Comparison of ENCODE assay signal across 10 mouse cellular contexts in genomic region chr4:137380702-137381605, GRCm38 (mm10). TPM values are rescaled to one million over a fixed set of nuclear protein-coding genes. Genes with fewer than 3 reads are reported as not detected.
A peak's percentile ranks its signal among the peaks of the same experiment; 100 is the strongest.
DNase-seq lines count a peak whose midpoint lies in the region; ATAC-seq and TF ChIP-seq lines count a peak whose summit lies in the region.
"Had no signal": no experiment of that assay in that cellular context is flagged by ENCODE, and none has a peak within 500 bp of the region (broad histone marks: within the 10 kb centered on the region; RNA-seq: fewer than 3 reads in every experiment).

No protein-coding gene starts in this region.

- no peak for TF ChIP-seq CTCF in kidney, postnatal 0 days (IDR thresholded peaks at IDR 0.05; ENCODE audit: low read depth)

- peak overlapping the region; percentile 65 for H3K27ac ChIP-seq in kidney, postnatal 0 days
- 0 out of 2 replicates have a peak overlapping the region, but pooled peaks have one; percentile 35 for H3K27ac ChIP-seq in limb, embryonic 12.5 days
- H3K27ac ChIP-seq in stomach, embryonic 14.5 days (ENCODE audit: low read length), result peak overlapping the region; percentile 69; the same call in 1 of the 2 replicates
- H3K27ac ChIP-seq: midbrain, embryonic 13.5 days had no signal

- no peak overlapping the region for H3K9ac ChIP-seq in kidney, postnatal 0 days (ENCODE audit: low read depth, low read length)
- no peak overlapping the region for H3K9ac ChIP-seq in limb, embryonic 12.5 days (replicated peaks)
- no peak overlapping the region for H3K9ac ChIP-seq in stomach, embryonic 14.5 days (replicated peaks; ENCODE audit: low read depth, low read length)
- H3K9ac ChIP-seq: midbrain, embryonic 13.5 days had no signal

- H3K4me2 ChIP-seq in kidney, postnatal 0 days (ENCODE audit: low read length), result no peak overlapping the region
- H3K4me2 ChIP-seq in limb, embryonic 12.5 days, result peak overlapping the region; percentile 13
- peak overlapping the region; percentile 20 for H3K4me2 ChIP-seq in stomach, embryonic 14.5 days (replicated peaks; ENCODE audit: low read depth, low read length)
- H3K4me2 ChIP-seq: midbrain, embryonic 13.5 days had no signal

- H3K9me3 ChIP-seq in kidney, postnatal 0 days (replicated peaks; ENCODE audit: low read length), result no peaks in the 10 kb centered on the region
- H3K9me3 ChIP-seq in limb, embryonic 12.5 days, result no peaks in the 10 kb centered on the region
- no peaks in the 10 kb centered on the region for H3K9me3 ChIP-seq in stomach, embryonic 14.5 days (ENCODE audit: control insufficient read depth, low read depth, low read length)
- H3K9me3 ChIP-seq: midbrain, embryonic 13.5 days had no signal

- DNase-seq in embryo, embryonic 11 days, result peak; percentile 24
- DNase-seq in embryo, embryonic 10 days (ENCODE audit: low spot score), result no peak
- DNase-seq in kidney, postnatal 0 days (ENCODE audit: low spot score), result no peak
- no peak for DNase-seq in kidney, adult 11 months
- DNase-seq in left cerebral cortex, postnatal 4 days, result no peak
- DNase-seq in layer of hippocampus, adult 8-10 months (ENCODE audit: low spot score in 2 of 2), result no peak

- H3K36me3 ChIP-seq in kidney, postnatal 0 days (ENCODE audit: insufficient read depth, low read length), result no peaks in the 10 kb centered on the region
- H3K36me3 ChIP-seq in limb, embryonic 12.5 days, result no peaks in the 10 kb centered on the region
- no peaks in the 10 kb centered on the region for H3K36me3 ChIP-seq in stomach, embryonic 14.5 days (ENCODE audit: control insufficient read depth, insufficient read depth, low read length)
- H3K36me3 ChIP-seq: midbrain, embryonic 13.5 days had no signal

- no peak for ATAC-seq in kidney, postnatal 0 days (replicated peaks; ENCODE audit: low FRiP score, low read depth)
- no peak for ATAC-seq in limb, embryonic 12.5 days (ENCODE audit: insufficient number of reproducible peaks, insufficient read depth, low FRiP score, low TSS enrichment, low read depth)
- no peak for ATAC-seq in stomach, embryonic 14.5 days (ENCODE audit: insufficient number of reproducible peaks, insufficient read depth, low FRiP score, low read depth)
- ATAC-seq: midbrain, embryonic 13.5 days had no signal

- H3K4me1 ChIP-seq in kidney, postnatal 0 days (replicated peaks; ENCODE audit: insufficient read depth, low read length), result no peaks in the 10 kb centered on the region
- peaks cover 12% of the 10 kb centered on the region for H3K4me1 ChIP-seq in limb, embryonic 12.5 days (replicated peaks)
- H3K4me1 ChIP-seq in stomach, embryonic 14.5 days (ENCODE audit: control insufficient read depth, insufficient read depth, low read length), result peaks cover 4% of the 10 kb centered on the region; the same call in 1 of the 2 replicates
- H3K4me1 ChIP-seq: midbrain, embryonic 13.5 days had no signal

- intact Hi-C loops in left cerebral cortex, postnatal 4 days (cut with DNase I), result no loop called here

- H3K4me3 ChIP-seq in kidney, postnatal 0 days (replicated peaks; ENCODE audit: low read depth, low read length), result no peak overlapping the region
- H3K4me3 ChIP-seq in limb, embryonic 12.5 days (replicated peaks), result no peak overlapping the region
- H3K4me3 ChIP-seq in stomach, embryonic 14.5 days (ENCODE audit: low read depth, low read length), result no peak overlapping the region
- H3K4me3 ChIP-seq: midbrain, embryonic 13.5 days had no signal

- WGBS in kidney, postnatal 0 days, result 40% methylated on average over 14 of the region's 16 CpGs
- WGBS in limb, embryonic 12.5 days, result 29% methylated on average over 15 of the region's 16 CpGs
- WGBS in stomach, embryonic 14.5 days, result 33% methylated on average over 14 of the region's 16 CpGs

- no peaks in the 10 kb centered on the region for H3K27me3 ChIP-seq in kidney, postnatal 0 days (ENCODE audit: insufficient read depth, low read length)
- no peaks in the 10 kb centered on the region for H3K27me3 ChIP-seq in limb, embryonic 12.5 days
- no peaks in the 10 kb centered on the region for H3K27me3 ChIP-seq in stomach, embryonic 14.5 days (ENCODE audit: control insufficient read depth, insufficient read depth, low read length)
- H3K27me3 ChIP-seq: midbrain, embryonic 13.5 days had no signal

RNA-seq across cellular contexts. Expression of gene Cdc42, which starts 23.4 kb away (rescaled TPM):
- polyA plus RNA-seq in kidney, postnatal 0 days (2015; fragmentation: Nextera tagmentation; extraction: Ambion mirVana), result 592 and 644 TPM in 2 replicates
- polyA plus RNA-seq in limb, embryonic 12.5 days (2016; fragmentation: Nextera tagmentation; extraction: Ambion mirVana), result 589 and 620 TPM in 2 replicates
- 707 and 719 TPM in 2 replicates for polyA plus RNA-seq in stomach, embryonic 14.5 days (2014; fragmentation: Nextera tagmentation; extraction: Ambion mirVana)
- total RNA-seq in left cerebral cortex, postnatal 4 days (2021), result 100 to 1,000 TPM; 568 to 579 TPM
- total RNA-seq in layer of hippocampus, adult 8-10 months (2022), result 100 to 1,000 TPM; 300 to 325 (median 301) TPM

RNA-seq across cellular contexts. Expression of gene Cela3a, which starts 28.6 kb away (rescaled TPM):
- not detected in 2 replicates for polyA plus RNA-seq in kidney, postnatal 0 days (2015; fragmentation: Nextera tagmentation; extraction: Ambion mirVana)
- not detected in 2 replicates for polyA plus RNA-seq in limb, embryonic 12.5 days (2016; fragmentation: Nextera tagmentation; extraction: Ambion mirVana)
- not detected in 2 replicates for polyA plus RNA-seq in stomach, embryonic 14.5 days (2014; fragmentation: Nextera tagmentation; extraction: Ambion mirVana)
- total RNA-seq in left cerebral cortex, postnatal 4 days (2021), result not detected
- not detected for total RNA-seq in layer of hippocampus, adult 8-10 months (2022)
- polyA plus RNA-seq: large intestine, adult 2 months; midbrain, embryonic 13.5 days had no signal

RNA-seq across cellular contexts. Expression of gene Cela3b, which starts 49.4 kb away (rescaled TPM):
- polyA plus RNA-seq in kidney, postnatal 0 days (2015; fragmentation: Nextera tagmentation; extraction: Ambion mirVana), result not detected in 2 replicates
- polyA plus RNA-seq in limb, embryonic 12.5 days (2016; fragmentation: Nextera tagmentation; extraction: Ambion mirVana), result not detected in 2 replicates
- 1.0 TPM in 1 of 2 replicates, not detected in the other for polyA plus RNA-seq in stomach, embryonic 14.5 days (2014; fragmentation: Nextera tagmentation; extraction: Ambion mirVana)
- total RNA-seq in left cerebral cortex, postnatal 4 days (2021), result not detected
- not detected for total RNA-seq in layer of hippocampus, adult 8-10 months (2022)
- polyA plus RNA-seq: midbrain, embryonic 13.5 days had no signal
